Mouse (Mus musculus) erythroblast, embryonic 14.5 days (primary cell): Measurements from ENCODE around the gene Olfr370.

Source experiments
- GATA1 ChIP-seq: IDR thresholded peaks from 2 replicates; pipeline ENCODE4 v1.6.1; 2012; ENCODE audit warnings: low read length, inconsistent platforms, mixed read lengths
- TAL1 ChIP-seq: IDR thresholded peaks from 3 replicates; pipeline ENCODE4 v1.6.1; 2012; ENCODE audit warnings: low read length, inconsistent platforms, mixed read lengths

GRCm38 (mm10) chr8:83535736-83536135 lies at the start of gene Olfr370:
- TF ChIP-seq TAL1 (no peak), GATA1 (no peak)
